Mouse (Mus musculus): Measurements from ENCODE around the gene Pde4c.

DNA sequence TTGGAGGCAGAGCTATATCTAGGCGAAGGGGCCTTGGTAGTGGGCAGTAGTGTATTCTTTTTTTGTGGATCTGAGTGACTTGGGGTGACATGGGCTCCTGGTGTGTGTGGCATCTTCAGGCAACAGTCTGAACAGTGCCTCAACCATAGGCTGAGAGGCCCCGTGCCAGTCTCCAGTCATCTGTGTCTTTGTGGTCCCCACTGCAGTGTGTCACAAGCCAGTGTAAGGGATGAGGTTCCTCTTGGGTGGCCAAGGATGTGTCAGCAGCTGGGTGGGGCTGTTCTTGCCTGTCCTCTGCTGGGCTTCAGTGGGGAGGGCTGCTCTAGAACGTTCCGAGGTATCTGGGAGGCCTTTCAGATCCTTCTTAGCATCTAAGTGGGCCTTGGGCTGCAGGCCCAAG lies 7.4 kb downstream of the Pde4c start:
- TF ChIP-seq EP300 (IDR thresholded peaks at IDR 0.05; ENCODE audit: low read length), result no peak
- TF ChIP-seq CTCF (conservative IDR thresholded peaks at IDR 0.05 in 1 of 2, IDR thresholded peaks at IDR 0.05 in 1 of 2; ENCODE audit: low read depth in 2 of 2, low read length in 2 of 2), result no peak

Measured in CH12.LX (cell line).